Mouse (Mus musculus): ENCODE measurements around the gene Myf6. TPM values are rescaled to one million over a fixed set of nuclear protein-coding genes. Genes with fewer than 3 reads are reported as not detected.

Gene Myf6
- total and polyA plus RNA-seq, 2 experiments from 2014 or later, result not detected

DNA sequence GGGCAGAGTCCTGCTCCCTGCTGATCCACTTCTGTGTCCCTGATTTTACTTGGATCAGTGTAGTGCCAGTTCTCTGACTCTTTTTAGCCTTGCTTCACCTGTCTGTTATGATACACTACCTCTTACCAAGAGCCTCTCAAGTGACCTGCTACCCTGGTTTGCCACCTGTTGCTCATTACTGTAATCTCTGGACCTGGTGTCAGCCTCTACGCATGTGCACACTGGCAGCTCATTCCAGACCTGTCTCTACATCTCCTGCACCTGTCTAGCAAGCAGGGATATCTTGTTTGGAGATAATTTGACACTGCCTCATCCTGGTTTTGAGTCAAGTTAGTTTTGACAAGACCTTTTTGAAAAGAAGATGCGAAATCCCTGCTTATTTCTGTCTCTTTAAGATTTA is 11.9 kb upstream of the Myf6 start:
- H3K4me2 ChIP-seq (ENCODE audit: low read depth, low read length, poor library complexity, severe bottlenecking), result no peak overlapping the region
- no peaks in the 10 kb centered on the region for H3K4me1 ChIP-seq (ENCODE audit: insufficient read depth, low read length)
- H3K9ac ChIP-seq (replicated peaks; ENCODE audit: low read length, poor library complexity, severe bottlenecking), result no peak overlapping the region
- H3K9me3 ChIP-seq (ENCODE audit: low read length), result no peaks in the 10 kb centered on the region
- ATAC-seq (ENCODE audit: low FRiP score), result no peak
- TF ChIP-seq CTCF (IDR thresholded peaks at IDR 0.05), result no peak
- no peak overlapping the region for H3K27ac ChIP-seq (ENCODE audit: low read depth, low read length)
- no peaks in the 10 kb centered on the region for H3K27me3 ChIP-seq (ENCODE audit: insufficient read depth, low read length)
- DNase-seq (ENCODE audit: low spot score), result no peak
- 77% methylated on average over 2 of the region's 2 CpGs for WGBS
- H3K36me3 ChIP-seq (ENCODE audit: insufficient read depth, low read length), result no peaks in the 10 kb centered on the region
- H3K4me3 ChIP-seq (ENCODE audit: low read depth, low read length), result no peak overlapping the region

DNA sequence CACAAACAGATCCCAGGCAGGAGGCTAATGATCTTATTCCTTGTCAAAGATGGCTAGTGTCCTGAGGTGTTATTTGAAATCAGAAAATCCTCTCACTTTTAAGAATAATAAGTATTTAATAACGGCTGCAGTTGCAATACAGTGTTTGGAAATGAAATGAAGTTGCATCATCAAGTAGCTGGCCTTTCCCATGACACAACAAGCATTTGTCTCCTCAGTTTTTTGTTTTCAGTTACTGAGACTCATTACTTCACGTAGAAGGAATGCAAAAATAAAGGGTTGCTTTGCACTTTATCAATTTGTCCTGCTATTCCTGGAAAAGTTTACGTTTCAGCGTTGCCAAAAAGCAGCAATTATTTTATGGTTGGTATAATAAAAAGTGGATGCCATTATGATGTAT is 8.9 kb upstream of the Myf6 start:
- 81% methylated on average over 4 of the region's 4 CpGs for WGBS
- DNase-seq (ENCODE audit: low spot score) (no peak), ATAC-seq (ENCODE audit: low FRiP score) (no peak)
- H3K36me3 ChIP-seq (ENCODE audit: insufficient read depth, low read length), result no peaks in the 10 kb centered on the region
- no peak overlapping the region for H3K9ac ChIP-seq (replicated peaks; ENCODE audit: low read length, poor library complexity, severe bottlenecking)
- H3K27me3 ChIP-seq (ENCODE audit: insufficient read depth, low read length), result no peaks in the 10 kb centered on the region
- no peak overlapping the region for H3K4me3 ChIP-seq (ENCODE audit: low read depth, low read length)
- TF ChIP-seq CTCF (IDR thresholded peaks at IDR 0.05), result no peak
- H3K4me1 ChIP-seq (ENCODE audit: insufficient read depth, low read length), result no peaks in the 10 kb centered on the region
- no peaks in the 10 kb centered on the region for H3K9me3 ChIP-seq (ENCODE audit: low read length)
- H3K4me2 ChIP-seq (ENCODE audit: low read depth, low read length, poor library complexity, severe bottlenecking), result no peak overlapping the region
- no peak overlapping the region for H3K27ac ChIP-seq (ENCODE audit: low read depth, low read length)

DNA sequence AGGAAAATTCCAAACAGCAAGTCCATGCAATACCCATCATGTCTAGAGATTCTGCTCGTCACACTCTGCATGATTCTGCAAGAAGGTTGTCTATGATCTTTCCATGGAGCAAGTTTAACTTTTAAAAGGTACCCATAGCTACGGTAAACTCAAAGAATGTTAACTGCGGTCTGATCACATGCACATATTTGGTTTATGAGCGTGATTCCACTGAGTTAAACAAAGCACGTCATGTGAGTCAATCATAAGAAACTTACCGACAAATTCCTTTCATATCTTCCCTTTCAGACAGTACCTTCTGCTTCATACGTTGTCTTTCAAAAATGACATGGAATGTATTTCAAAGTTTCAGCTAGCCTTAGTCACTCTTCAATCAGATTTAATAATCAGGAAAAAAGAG is 7.7 kb upstream of the Myf6 start:
- no peak for ATAC-seq (ENCODE audit: low FRiP score)
- Histone ChIP-seq H3K4me3 (ENCODE audit: low read depth, low read length) (no peak overlapping the region), H3K4me2 (ENCODE audit: low read depth, low read length, poor library complexity, severe bottlenecking) (no peak overlapping the region), H3K9me3 (ENCODE audit: low read length) (no peaks in the 10 kb centered on the region), H3K27ac (ENCODE audit: low read depth, low read length) (no peak overlapping the region), H3K36me3 (ENCODE audit: insufficient read depth, low read length) (no peaks in the 10 kb centered on the region), H3K4me1 (ENCODE audit: insufficient read depth, low read length) (no peaks in the 10 kb centered on the region), H3K27me3 (ENCODE audit: insufficient read depth, low read length) (no peaks in the 10 kb centered on the region), H3K9ac (replicated peaks; ENCODE audit: low read length, poor library complexity, severe bottlenecking) (no peak overlapping the region)
- DNase-seq (ENCODE audit: low spot score), result no peak
- WGBS, result 94% methylated on average over 7 of the region's 7 CpGs
- no peak for TF ChIP-seq CTCF (IDR thresholded peaks at IDR 0.05)

DNA sequence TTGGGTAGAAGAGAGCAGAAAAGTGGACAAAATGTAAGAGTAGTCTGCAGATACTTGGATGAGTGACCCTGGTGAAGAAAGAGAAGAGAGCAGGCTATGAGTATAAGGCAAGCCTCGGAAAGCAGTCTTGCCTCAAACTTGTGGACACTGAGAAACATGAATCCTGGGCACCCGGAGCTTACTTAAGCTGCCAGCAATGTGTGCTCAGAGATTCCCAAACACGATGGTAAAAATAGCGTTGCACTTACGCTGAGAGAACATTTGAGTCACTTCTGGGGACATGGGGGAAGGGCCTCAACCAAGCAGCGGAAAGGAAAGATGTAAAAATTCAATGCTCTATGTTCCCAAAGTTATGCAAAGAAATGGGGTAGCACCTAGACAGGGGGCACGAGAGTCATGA is 5.1 kb upstream of the Myf6 start:
- no peak for DNase-seq (ENCODE audit: low spot score)
- no peak for ATAC-seq (ENCODE audit: low FRiP score)
- H3K27ac ChIP-seq (ENCODE audit: low read depth, low read length), result no peak overlapping the region
- no peaks in the 10 kb centered on the region for H3K27me3 ChIP-seq (ENCODE audit: insufficient read depth, low read length)
- no peaks in the 10 kb centered on the region for H3K9me3 ChIP-seq (ENCODE audit: low read length)
- no peaks in the 10 kb centered on the region for H3K36me3 ChIP-seq (ENCODE audit: insufficient read depth, low read length)
- no peak overlapping the region for H3K4me3 ChIP-seq (ENCODE audit: low read depth, low read length)
- TF ChIP-seq CTCF (IDR thresholded peaks at IDR 0.05), result no peak
- WGBS, result 89% methylated on average over 7 of the region's 7 CpGs
- no peaks in the 10 kb centered on the region for H3K4me1 ChIP-seq (ENCODE audit: insufficient read depth, low read length)
- H3K4me2 ChIP-seq (ENCODE audit: low read depth, low read length, poor library complexity, severe bottlenecking), result no peak overlapping the region
- no peak overlapping the region for H3K9ac ChIP-seq (replicated peaks; ENCODE audit: low read length, poor library complexity, severe bottlenecking)

DNA sequence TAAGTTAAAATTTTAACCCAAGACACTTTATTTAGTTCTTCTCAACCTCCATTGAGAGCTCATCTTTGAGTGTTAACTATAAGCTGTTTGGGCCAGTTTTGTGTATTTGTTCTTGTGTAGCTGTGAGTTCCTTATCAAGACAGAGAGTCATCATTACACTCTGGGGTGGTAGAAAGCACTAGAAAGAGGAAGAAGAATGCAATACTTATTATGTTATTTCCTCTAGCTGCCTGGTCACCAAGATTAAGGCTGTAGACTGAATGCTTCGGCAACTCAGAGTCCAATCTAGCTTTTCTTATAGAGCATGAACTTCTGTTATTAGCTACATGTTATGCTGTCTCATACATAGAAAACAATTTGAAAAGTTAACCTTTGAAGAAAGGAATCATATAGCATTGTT is 1.9 kb upstream of the Myf6 start:
- H3K36me3 ChIP-seq (ENCODE audit: insufficient read depth, low read length), result no peaks in the 10 kb centered on the region
- H3K4me1 ChIP-seq (ENCODE audit: insufficient read depth, low read length), result no peaks in the 10 kb centered on the region
- 92% methylated on average over 1 of the region's 1 CpGs for WGBS
- H3K4me2 ChIP-seq (ENCODE audit: low read depth, low read length, poor library complexity, severe bottlenecking), result no peak overlapping the region
- no peak overlapping the region for H3K9ac ChIP-seq (replicated peaks; ENCODE audit: low read length, poor library complexity, severe bottlenecking)
- no peak for ATAC-seq (ENCODE audit: low FRiP score)
- H3K4me3 ChIP-seq (ENCODE audit: low read depth, low read length), result no peak overlapping the region
- H3K27ac ChIP-seq (ENCODE audit: low read depth, low read length), result no peak overlapping the region
- no peaks in the 10 kb centered on the region for H3K9me3 ChIP-seq (ENCODE audit: low read length)
- DNase-seq (ENCODE audit: low spot score), result no peak
- H3K27me3 ChIP-seq (ENCODE audit: insufficient read depth, low read length), result no peaks in the 10 kb centered on the region
- no peak for TF ChIP-seq CTCF (IDR thresholded peaks at IDR 0.05)

DNA sequence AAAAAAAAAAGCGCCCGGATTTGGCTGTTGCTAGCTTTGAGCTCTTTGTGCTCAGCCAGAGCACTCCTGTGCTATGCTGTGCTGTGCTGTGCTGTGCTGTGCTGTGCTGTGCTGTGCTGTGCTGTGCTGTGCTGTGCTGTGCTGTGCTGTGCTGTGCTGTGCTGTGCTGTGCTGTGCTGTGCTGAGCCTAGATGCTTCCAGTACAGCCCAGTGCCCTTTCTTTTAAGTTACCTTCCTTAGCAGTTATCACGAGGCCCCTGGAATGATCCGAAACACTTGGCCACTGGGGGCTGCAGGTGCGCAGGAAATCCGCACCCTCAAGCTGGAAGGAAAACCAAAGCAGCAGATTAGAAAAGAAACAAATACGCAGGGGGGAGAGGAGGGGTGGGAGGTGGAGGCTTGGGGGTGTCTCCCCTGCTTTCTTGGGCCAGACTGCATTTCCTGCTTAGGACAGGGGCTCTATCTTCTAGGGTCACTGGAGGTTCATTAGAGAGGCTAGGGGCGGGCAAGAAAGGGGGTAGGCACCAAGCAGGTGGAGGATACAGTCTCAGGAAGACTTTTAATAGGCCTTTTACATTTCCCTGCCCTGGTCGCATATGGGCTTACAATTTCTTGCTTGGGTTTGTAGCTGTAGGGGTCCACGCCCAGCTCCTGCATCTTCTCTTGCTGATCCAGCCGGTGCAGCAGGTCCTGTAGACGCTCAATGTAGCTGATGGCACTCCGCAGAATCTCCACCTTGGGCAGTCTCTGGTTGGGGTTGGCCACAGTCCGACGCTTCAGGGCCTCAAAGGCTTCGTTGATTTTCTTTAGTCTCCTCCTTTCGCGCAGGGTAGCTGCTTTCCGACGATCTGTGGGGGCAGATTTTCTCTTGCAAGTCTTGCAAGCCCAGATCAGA is 710 bp downstream of the Myf6 start:
- no peak for DNase-seq (ENCODE audit: low spot score)
- Histone ChIP-seq H3K4me2 (ENCODE audit: low read depth, low read length, poor library complexity, severe bottlenecking) (peak overlapping the region; percentile 35), H3K27me3 (ENCODE audit: insufficient read depth, low read length) (no peaks in the 10 kb centered on the region), H3K36me3 (ENCODE audit: insufficient read depth, low read length) (no peaks in the 10 kb centered on the region), H3K4me3 (ENCODE audit: low read depth, low read length) (peak overlapping the region; percentile 23; the same call in 1 of the 2 replicates), H3K4me1 (ENCODE audit: insufficient read depth, low read length) (no peaks in the 10 kb centered on the region), H3K9ac (replicated peaks; ENCODE audit: low read length, poor library complexity, severe bottlenecking) (no peak overlapping the region), H3K9me3 (ENCODE audit: low read length) (no peaks in the 10 kb centered on the region), H3K27ac (ENCODE audit: low read depth, low read length) (no peak overlapping the region)
- no peak for TF ChIP-seq CTCF (IDR thresholded peaks at IDR 0.05)
- 47% methylated on average over 20 of the region's 20 CpGs for WGBS
- ATAC-seq (ENCODE audit: low FRiP score), result no peak

Measured in midbrain, postnatal 0 days (tissue).